Mouse (Mus musculus) midbrain, embryonic 16.5 days (tissue): ENCODE data around the gene Cnnm1. TPM values are rescaled to one million over a fixed set of nuclear protein-coding genes. Genes with fewer than 3 reads are reported as not detected.

Source experiments
- ATAC-seq: fragments of 200-750 bp; cut with Nextera tagmentation; 2 replicates; pipeline ENCODE4 v1.8.0; 2017; ENCODE audit warnings: moderate TSS enrichment
- H3K27ac ChIP-seq: fragments of 300-500 bp; sonication (generic); 2 replicates; pipeline ENCODE4 v1.5.1; 2014; ENCODE audit warnings: mild to moderate bottlenecking, low read length, mixed read lengths
- H3K27me3 ChIP-seq: fragments of 300-500 bp; sonication (generic); 2 replicates; pipeline ENCODE4 v1.6.1; 2014; ENCODE audit warnings: low read depth, low read length, mixed read lengths; ENCODE audit not compliant: control insufficient read depth, insufficient read depth
- H3K36me3 ChIP-seq: fragments of 300-500 bp; sonication (generic); 2 replicates; pipeline ENCODE4 v1.6.1; 2014; ENCODE audit warnings: mild to moderate bottlenecking, low read length, moderate library complexity, mixed read lengths; ENCODE audit not compliant: control insufficient read depth, insufficient read depth
- H3K4me1 ChIP-seq: fragments of 300-500 bp; sonication (generic); 2 replicates; pipeline ENCODE4 v1.6.1; 2014; ENCODE audit warnings: mild to moderate bottlenecking, low read length, mixed read lengths; ENCODE audit not compliant: control insufficient read depth, insufficient read depth
- H3K4me2 ChIP-seq: fragments of 300-500 bp; sonication (generic); 2 replicates; pipeline ENCODE4 v1.6.1; 2014; ENCODE audit warnings: mild to moderate bottlenecking, low read length, mixed read lengths
- H3K4me3 ChIP-seq: fragments of 300-500 bp; sonication (generic); 2 replicates; pipeline ENCODE4 v1.5.1; 2014; ENCODE audit warnings: low read depth, mild to moderate bottlenecking, low read length, moderate library complexity, mixed read lengths
- H3K9ac ChIP-seq: fragments of 300-500 bp; sonication (generic); 2 replicates; pipeline ENCODE4 v1.6.1; 2014; ENCODE audit warnings: low read depth, low read length, mixed read lengths
- H3K9me3 ChIP-seq: fragments of 300-500 bp; sonication (generic); replicated peaks from 2 replicates; pipeline ENCODE4 v1.6.1; 2014; ENCODE audit warnings: mild to moderate bottlenecking, low read length, mixed read lengths; ENCODE audit not compliant: control insufficient read depth, poor library complexity, severe bottlenecking
- WGBS: fragments of 180-500 bp; shearing (Covaris S2); extraction: QIAGEN DNeasy Blood & Tissue Kit; methylation state at CpG from one replicate; pipeline ENCODE4 v1.1.7; 2014; 5-methylcytosine and 5-hydroxymethylcytosine counted together
- polyA plus RNA-seq: library from polyadenylated mRNA; unstranded; fragments of >200 nt; fragmentation: Nextera tagmentation; extraction: Ambion mirVana; gene quantifications from 2 replicates; pipeline ENCODE4 v1.2.1, GENCODE M21; 2015

The Cnnm1 gene
- polyA plus RNA-seq, 1 experiment from 2014 or later = 2.7 TPM

GRCm38 (mm10) chr19:43528056-43528587 lies 87.9 kb downstream of the Cnnm1 start:
- Histone ChIP-seq H3K4me3 (no peak overlapping the region), H3K27ac (no peak overlapping the region), H3K9ac (no peak overlapping the region), H3K4me2 (no peak overlapping the region), H3K27me3 (no peaks in the 10 kb centered on the region), H3K4me1 (peaks cover 14% of the 10 kb centered on the region), H3K36me3 (no peaks in the 10 kb centered on the region), H3K9me3 (no peaks in the 10 kb centered on the region)
- WGBS = 71% methylated on average over 8 of the region's 8 CpGs
- no peak for ATAC-seq

- peak overlapping the region; percentile 13; the same call in 1 of the 2 replicates for H3K4me3 ChIP-seq
- no peaks in the 10 kb centered on the region for H3K27me3 ChIP-seq
- H3K36me3 ChIP-seq = no peaks in the 10 kb centered on the region
- H3K9ac ChIP-seq = no peak overlapping the region
- no peaks in the 10 kb centered on the region for H3K9me3 ChIP-seq
- 1% methylated on average over 13 of the region's 13 CpGs for WGBS
- peak overlapping the region; percentile 45 for H3K4me2 ChIP-seq
- H3K4me1 ChIP-seq = peaks cover 4% of the 10 kb centered on the region; the same call in 1 of the 2 replicates
- ATAC-seq = peak; percentile 80
- no peak overlapping the region for H3K27ac ChIP-seq
Measured at GRCm38 (mm10) chr19:43530197-43530770, 90.0 kb downstream of the Cnnm1 start.

GRCm38 (mm10) chr19:43530921-43531320 lies 90.7 kb downstream of the Cnnm1 start:
- H3K4me3 ChIP-seq = no peak overlapping the region
- H3K4me1 ChIP-seq = no peaks in the 10 kb centered on the region
- H3K36me3 ChIP-seq = no peaks in the 10 kb centered on the region
- no peaks in the 10 kb centered on the region for H3K27me3 ChIP-seq
- H3K9me3 ChIP-seq = no peaks in the 10 kb centered on the region
- 34% methylated on average over 12 of the region's 12 CpGs for WGBS
- H3K9ac ChIP-seq = no peak overlapping the region
- no peak overlapping the region for H3K27ac ChIP-seq
- H3K4me2 ChIP-seq = no peak overlapping the region
- ATAC-seq = no peak

- Histone ChIP-seq H3K4me2 (no peak overlapping the region), H3K27ac (no peak overlapping the region), H3K4me1 (no peaks in the 10 kb centered on the region), H3K27me3 (no peaks in the 10 kb centered on the region), H3K36me3 (no peaks in the 10 kb centered on the region), H3K9ac (no peak overlapping the region), H3K9me3 (no peaks in the 10 kb centered on the region), H3K4me3 (no peak overlapping the region)
- 93% methylated on average over 3 of the region's 3 CpGs for whole genome bisulfite sequencing
- ATAC-seq = no peak
Measured at GRCm38 (mm10) chr19:43535372-43535771, 95.1 kb downstream of the Cnnm1 start.

- Histone ChIP-seq H3K36me3 (no peaks in the 10 kb centered on the region), H3K4me1 (peaks cover 9% of the 10 kb centered on the region), H3K27ac (no peak overlapping the region), H3K4me2 (peak overlapping the region; percentile 39), H3K27me3 (peaks cover 4% of the 10 kb centered on the region; the same call in 1 of the 2 replicates), H3K9ac (0 out of 2 replicates have a peak overlapping the region, but pooled peaks have one; percentile 10), H3K9me3 (no peaks in the 10 kb centered on the region), H3K4me3 (no peak overlapping the region)
- 7% methylated on average over 19 of the region's 19 CpGs for WGBS
- no peak for ATAC-seq
Measured at GRCm38 (mm10) chr19:43546337-43547117, 106.3 kb downstream of the Cnnm1 start.

Other genes starting within 250 kb of the Cnnm1 start
- gene Hpse2, start 52.1 kb upstream of the Cnnm1 start, polyA plus RNA-seq = 0.21 and 0.24 TPM in 2 replicates
- 107 and 113 TPM in 2 replicates for gene Got1, start 84.2 kb downstream of the Cnnm1 start, polyA plus RNA-seq
- gene Nkx2-3, start 171.9 kb downstream of the Cnnm1 start, polyA plus RNA-seq = 0.51 and 0.55 TPM in 2 replicates
- gene Slc25a28, start 234.4 kb downstream of the Cnnm1 start, polyA plus RNA-seq = 12.8 and 14.1 TPM in 2 replicates
- gene Entpd7, start 249.2 kb downstream of the Cnnm1 start, polyA plus RNA-seq = 7.1 and 8.2 TPM in 2 replicates